Comparison of ENCODE assay signal across 9 mouse cellular contexts in the genomic region with DNA sequence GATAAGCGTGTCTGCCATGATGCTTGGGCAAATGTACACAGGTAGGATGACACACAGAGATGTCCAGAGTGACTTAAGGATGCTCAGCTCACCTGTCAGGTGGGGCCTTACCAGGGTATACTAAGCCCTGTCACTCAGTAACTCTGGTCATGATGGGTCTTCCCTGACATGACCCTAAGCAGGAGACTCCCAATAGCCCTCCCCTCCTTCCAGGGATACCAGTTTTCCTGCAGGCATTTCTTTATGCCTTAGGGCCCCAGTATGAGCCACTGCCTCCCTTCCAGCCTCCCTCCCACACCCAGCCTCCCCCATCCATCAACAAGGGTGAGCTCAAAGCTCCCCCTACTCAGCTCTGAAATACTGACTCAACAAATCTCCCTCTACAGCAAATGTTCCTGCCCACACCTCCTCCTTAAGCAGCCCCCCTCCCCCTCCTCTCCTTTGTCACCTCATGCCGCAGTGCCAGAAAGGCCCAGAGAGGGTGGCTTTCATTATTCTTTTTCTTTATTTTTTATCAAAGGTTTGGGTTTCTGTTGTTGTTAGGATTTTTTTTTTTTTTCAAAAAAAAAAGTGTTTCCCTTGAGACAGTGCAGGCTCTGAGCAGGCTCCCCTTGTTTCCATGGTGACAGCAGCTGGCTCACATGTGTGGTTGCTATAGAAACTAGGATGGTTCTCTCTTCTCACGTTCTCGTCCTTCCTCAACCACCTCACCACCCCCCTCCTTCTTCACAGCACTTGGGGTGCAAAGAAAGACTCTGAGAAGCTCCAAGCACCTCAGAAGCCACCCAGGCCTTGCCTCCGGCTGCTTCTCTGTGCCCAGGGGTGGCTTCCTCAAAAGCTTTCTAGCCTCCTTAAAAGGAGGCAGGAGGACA.
DNase-seq lines count a peak whose midpoint lies in the region; ATAC-seq and TF ChIP-seq lines count a peak whose summit lies in the region.
"Had no signal": no experiment of that assay in that cellular context is flagged by ENCODE, and none has a peak within 500 bp of the region (broad histone marks: within the 10 kb centered on the region; RNA-seq: fewer than 3 reads in every experiment).

No protein-coding gene starts in this region.

- 0 out of 2 replicates have a peak, but pooled peaks have one; percentile 6 for ATAC-seq in intestine, embryonic 15.5 days
- no peak for ATAC-seq in intestine, embryonic 16.5 days
- peak; percentile 76 for ATAC-seq in forebrain, embryonic 11.5 days (replicated peaks; ENCODE audit: low FRiP score)
- ATAC-seq in neural tube, embryonic 14.5 days (ENCODE audit: low read depth) = peak; percentile 82
- ATAC-seq in erythroblast, adult 5-6 weeks (replicated peaks; ENCODE audit: low FRiP score, poor library complexity, severe bottlenecking) = no peak

- no peak for DNase-seq in ES-E14 (ENCODE audit: low read depth, low spot score)
- peak; percentile 78 for DNase-seq in forebrain, embryonic 11.5 days (ENCODE audit: low spot score)
- DNase-seq in left cerebral cortex, adult 9 months (ENCODE audit: low spot score in 2 of 2) = peak; percentile 89 to 92
- DNase-seq in lung, adult 2 months = no peak

- no peaks in the 10 kb centered on the region for H3K36me3 ChIP-seq in intestine, embryonic 15.5 days
- no peaks in the 10 kb centered on the region for H3K36me3 ChIP-seq in intestine, embryonic 16.5 days (ENCODE audit: control insufficient read depth, insufficient read depth, low read length)
- no peaks in the 10 kb centered on the region for H3K36me3 ChIP-seq in ES-E14 (ENCODE audit: control insufficient read depth, insufficient read depth, low read length, poor library complexity, severe bottlenecking)
- no peaks in the 10 kb centered on the region for H3K36me3 ChIP-seq in forebrain, embryonic 11.5 days (ENCODE audit: control insufficient read depth, insufficient read depth, low read length)
- no peaks in the 10 kb centered on the region for H3K36me3 ChIP-seq in neural tube, embryonic 14.5 days (ENCODE audit: control insufficient read depth, insufficient read depth, low read length)

- H3K4me2 ChIP-seq in intestine, embryonic 15.5 days (replicated peaks) = peak overlapping the region; percentile 14; the same call in 1 of the 2 replicates
- no peak overlapping the region for H3K4me2 ChIP-seq in intestine, embryonic 16.5 days (ENCODE audit: low read depth, low read length)
- peak overlapping the region; percentile 46 for H3K4me2 ChIP-seq in forebrain, embryonic 11.5 days (ENCODE audit: low read depth, low read length, severe bottlenecking)
- H3K4me2 ChIP-seq in neural tube, embryonic 14.5 days (ENCODE audit: low read depth, low read length) = peak overlapping the region; percentile 29; the same call in 1 of the 2 replicates

- peak overlapping the region; percentile 42; the same call in 1 of the 2 replicates for H3K27ac ChIP-seq in intestine, embryonic 15.5 days
- no peak overlapping the region for H3K27ac ChIP-seq in intestine, embryonic 16.5 days (ENCODE audit: low read length)
- peak overlapping the region; percentile 50; the same call in 1 of the 2 replicates for H3K27ac ChIP-seq in ES-E14 (ENCODE audit: insufficient read depth, low read depth, low read length, poor library complexity, severe bottlenecking)
- peak overlapping the region; percentile 95 for H3K27ac ChIP-seq in forebrain, embryonic 11.5 days (ENCODE audit: low read depth, low read length)
- H3K27ac ChIP-seq in neural tube, embryonic 14.5 days (ENCODE audit: low read depth, low read length) = peak overlapping the region; percentile 93

- peaks cover 54% of the 10 kb centered on the region for H3K4me1 ChIP-seq in intestine, embryonic 15.5 days (replicated peaks)
- peaks cover 40% of the 10 kb centered on the region for H3K4me1 ChIP-seq in intestine, embryonic 16.5 days (ENCODE audit: control insufficient read depth, insufficient read depth, low read length)
- peaks cover 17 to 68% of the 10 kb centered on the region in 2 experiments; a peak in 3 of 4 replicates for H3K4me1 ChIP-seq in ES-E14 (ENCODE audit: control insufficient read depth in 2 of 2, insufficient read depth in 2 of 2, low read length in 2 of 2, poor library complexity in 1 of 2)
- H3K4me1 ChIP-seq in forebrain, embryonic 11.5 days (replicated peaks; ENCODE audit: control insufficient read depth, insufficient read depth, low read length) = peaks cover 57% of the 10 kb centered on the region
- peaks cover 50% of the 10 kb centered on the region for H3K4me1 ChIP-seq in neural tube, embryonic 14.5 days (ENCODE audit: control insufficient read depth, insufficient read depth, low read length)
- peaks cover 13% of the 10 kb centered on the region for H3K4me1 ChIP-seq in lung, adult 2 months (ENCODE audit: control insufficient read depth, insufficient read depth, low read length)

- no peak overlapping the region for H3K9ac ChIP-seq in intestine, embryonic 15.5 days
- no peak overlapping the region for H3K9ac ChIP-seq in intestine, embryonic 16.5 days (ENCODE audit: low read depth, low read length)
- 0 out of 2 replicates have a peak overlapping the region, but pooled peaks have one; percentile 65 for H3K9ac ChIP-seq in ES-E14 (ENCODE audit: insufficient read depth, low read depth, low read length, poor library complexity, severe bottlenecking)
- peak overlapping the region; percentile 47 for H3K9ac ChIP-seq in forebrain, embryonic 11.5 days (ENCODE audit: low read length)
- peak overlapping the region; percentile 39; the same call in 1 of the 2 replicates for H3K9ac ChIP-seq in neural tube, embryonic 14.5 days (replicated peaks; ENCODE audit: low read depth, low read length)

- TF ChIP-seq CTCF in lung, adult 2 months (IDR thresholded peaks at IDR 0.05; ENCODE audit: insufficient read depth, low read length) = no peak

- 33% methylated on average over 5 of the region's 5 CpGs for WGBS in intestine, embryonic 15.5 days
- 37% methylated on average over 5 of the region's 5 CpGs for WGBS in intestine, embryonic 16.5 days
- WGBS in forebrain, embryonic 11.5 days = 11% methylated on average over 5 of the region's 5 CpGs
- WGBS in neural tube, embryonic 14.5 days = 10% methylated on average over 5 of the region's 5 CpGs
- WGBS in lung, adult 2 months = 46% methylated on average over 5 of the region's 5 CpGs

- H3K27me3 ChIP-seq in intestine, embryonic 15.5 days (replicated peaks) = no peaks in the 10 kb centered on the region
- H3K27me3 ChIP-seq in intestine, embryonic 16.5 days (replicated peaks; ENCODE audit: control insufficient read depth, insufficient read depth, low read length) = no peaks in the 10 kb centered on the region
- H3K27me3 ChIP-seq in forebrain, embryonic 11.5 days (ENCODE audit: control insufficient read depth, insufficient read depth, low read length) = no peaks in the 10 kb centered on the region
- no peaks in the 10 kb centered on the region for H3K27me3 ChIP-seq in neural tube, embryonic 14.5 days (ENCODE audit: control insufficient read depth, insufficient read depth, low read length)
- H3K27me3 ChIP-seq: megakaryocyte, embryonic 14.5 days had no signal

- in situ Hi-C loops in ES-E14 (cut with MboI; ENCODE audit: low sequenced_read_pairs in 2 of 2, unreplicated experiment in 2 of 2) = no loop called here

- H3K9me3 ChIP-seq in intestine, embryonic 15.5 days = no peaks in the 10 kb centered on the region
- no peaks in the 10 kb centered on the region for H3K9me3 ChIP-seq in intestine, embryonic 16.5 days (ENCODE audit: control insufficient read depth, low read length)
- H3K9me3 ChIP-seq in ES-E14 (ENCODE audit: control insufficient read depth, insufficient read depth, low read depth, low read length) = no peaks in the 10 kb centered on the region
- no peaks in the 10 kb centered on the region for H3K9me3 ChIP-seq in forebrain, embryonic 11.5 days (ENCODE audit: control insufficient read depth, low read length)
- H3K9me3 ChIP-seq in neural tube, embryonic 14.5 days (ENCODE audit: control insufficient read depth, low read length) = no peaks in the 10 kb centered on the region
- H3K9me3 ChIP-seq: megakaryocyte, embryonic 14.5 days had no signal

- no peak for TF ChIP-seq POLR2A in lung, adult 2 months (IDR thresholded peaks at IDR 0.05; ENCODE audit: borderline replicate concordance, extremely low read depth, low read depth, low read length)

- H3K4me3 ChIP-seq in intestine, embryonic 15.5 days (replicated peaks) = no peak overlapping the region
- no peak overlapping the region for H3K4me3 ChIP-seq in intestine, embryonic 16.5 days (ENCODE audit: low read length)
- peak overlapping the region; percentile 7 to 38; a peak in 2 of 4 replicates for H3K4me3 ChIP-seq in ES-E14 (ENCODE audit: insufficient read depth in 1 of 2, low read depth in 1 of 2, low read length in 2 of 2, poor library complexity in 1 of 2, severe bottlenecking in 1 of 2)
- peak overlapping the region; percentile 10; the same call in 1 of the 2 replicates for H3K4me3 ChIP-seq in forebrain, embryonic 11.5 days (ENCODE audit: low read depth, low read length)
- H3K4me3 ChIP-seq in neural tube, embryonic 14.5 days (ENCODE audit: low read depth, low read length) = 0 out of 2 replicates have a peak overlapping the region, but pooled peaks have one; percentile 8
- no peak overlapping the region for H3K4me3 ChIP-seq in lung, adult 2 months (replicated peaks; ENCODE audit: extremely low read depth, low read depth, low read length)
- H3K4me3 ChIP-seq: megakaryocyte, embryonic 14.5 days had no signal

TF ChIP-seq in ES-E14, 5 proteins besides CTCF, POLR2A, EP300 and RAD21:
- peak; percentile 65; the same call in 1 of the 2 replicates for TF ChIP-seq MAFK (IDR thresholded peaks at IDR 0.05; ENCODE audit: insufficient read depth, low read depth, low read length)
- TF ChIP-seq ZNF384 (IDR thresholded peaks at IDR 0.05; ENCODE audit: low read depth, low read length) = no peak
- no peak for TF ChIP-seq ZC3H11A (IDR thresholded peaks at IDR 0.05; ENCODE audit: borderline replicate concordance, low read depth, low read length)
TF ChIP-seq in ES-E14: peak in this region for 1.

Comparison
In these comparisons a context has a peak if more than half of its experiments do, and no peak if none do; other contexts are left out.
1. ATAC-seq: peak in intestine, embryonic 15.5 days (single experiment), forebrain, embryonic 11.5 days (single experiment) and neural tube, embryonic 14.5 days (single experiment); none in intestine, embryonic 16.5 days (single experiment) and erythroblast, adult 5-6 weeks (single experiment).
2. H3K4me3 ChIP-seq: peak in ES-E14 (2 of 2), forebrain, embryonic 11.5 days (single experiment) and neural tube, embryonic 14.5 days (single experiment); none in intestine, embryonic 15.5 days (single experiment), intestine, embryonic 16.5 days (single experiment) and lung, adult 2 months (single experiment).
3. H3K9ac ChIP-seq: peak in ES-E14 (single experiment), forebrain, embryonic 11.5 days (single experiment) and neural tube, embryonic 14.5 days (single experiment); none in intestine, embryonic 15.5 days (single experiment) and intestine, embryonic 16.5 days (single experiment).
4. DNase-seq: peak in forebrain, embryonic 11.5 days (single experiment) and left cerebral cortex, adult 9 months (2 of 2); none in ES-E14 (single experiment) and lung, adult 2 months (single experiment).